Mouse (Mus musculus) thymus, adult 18-20 months (tissue): ENCODE measurements around the gene Nmur1.

Source experiments
- DNase-seq, 2 experiments: peaks; one replicate each; pipeline ENCODE4 v3.0.0; 2022; ENCODE audit warnings: mixed read lengths in 2 of 2

Nmur1 gene

GRCm38 (mm10) chr1:86406313-86406712 lies 19.7 kb downstream of the Nmur1 start:
- no peak for DNase-seq

- no peak for DNase-seq
Measured at GRCm38 (mm10) chr1:86404834-86405233, 21.2 kb downstream of the Nmur1 start.

- no peak for DNase-seq
Measured at GRCm38 (mm10) chr1:86400096-86400754, 25.8 kb downstream of the Nmur1 start.

GRCm38 (mm10) chr1:86399322-86399721 lies 26.7 kb downstream of the Nmur1 start:
- no peak for DNase-seq

GRCm38 (mm10) chr1:86398222-86398621 lies 27.8 kb downstream of the Nmur1 start:
- DNase-seq: no peak

- no peak for DNase-seq
Measured at GRCm38 (mm10) chr1:86397621-86398020, 28.4 kb downstream of the Nmur1 start.

- no peak for DNase-seq
Measured at GRCm38 (mm10) chr1:86395897-86396296, 30.1 kb downstream of the Nmur1 start.

GRCm38 (mm10) chr1:86394246-86394645 lies 31.8 kb downstream of the Nmur1 start:
- DNase-seq: no peak

GRCm38 (mm10) chr1:86393219-86393618 lies 32.8 kb downstream of the Nmur1 start:
- DNase-seq: no peak

GRCm38 (mm10) chr1:86391425-86391824 lies 34.6 kb downstream of the Nmur1 start:
- no peak for DNase-seq

GRCm38 (mm10) chr1:86389230-86389629 lies 36.8 kb downstream of the Nmur1 start:
- DNase-seq: peak; percentile 60 to 65

- DNase-seq: peak in 1 of 2 experiments; percentile 21
Measured at GRCm38 (mm10) chr1:86381027-86381426, 45.0 kb downstream of the Nmur1 start.

- no peak for DNase-seq
Measured at GRCm38 (mm10) chr1:86379161-86379569, 46.9 kb downstream of the Nmur1 start.

GRCm38 (mm10) chr1:86378662-86379061 lies 47.4 kb downstream of the Nmur1 start:
- DNase-seq: no peak

GRCm38 (mm10) chr1:86376354-86376753 lies 49.7 kb downstream of the Nmur1 start:
- DNase-seq: no peak

GRCm38 (mm10) chr1:86371997-86372396 lies 54.0 kb downstream of the Nmur1 start:
- DNase-seq: no peak

- DNase-seq: no peak
Measured at GRCm38 (mm10) chr1:86368086-86368485, 57.9 kb downstream of the Nmur1 start.

GRCm38 (mm10) chr1:86363671-86364070 lies 62.4 kb downstream of the Nmur1 start:
- DNase-seq: no peak

- DNase-seq: no peak
Measured at GRCm38 (mm10) chr1:86361852-86362615, 64.0 kb downstream of the Nmur1 start.

- DNase-seq: no peak
Measured at GRCm38 (mm10) chr1:86360441-86360840, 65.6 kb downstream of the Nmur1 start.

GRCm38 (mm10) chr1:86359798-86360179 lies 66.2 kb downstream of the Nmur1 start:
- no peak for DNase-seq

- peak; percentile 97 for DNase-seq
Measured at GRCm38 (mm10) chr1:86358906-86359797, 66.9 kb downstream of the Nmur1 start, which contains the start of gene Ncl. Ncl (minus strand) TSS chr1:86359400.

GRCm38 (mm10) chr1:86358229-86358905 lies 67.7 kb downstream of the Nmur1 start:
- no peak for DNase-seq
